Mouse (Mus musculus) spleen, adult 2 months (tissue): ENCODE measurements around the gene Rheb. TPM values are rescaled to one million over a fixed set of nuclear protein-coding genes. Genes with fewer than 3 reads are reported as not detected.
"Not testable (repeated sequence)": the region's sequence is repeated elsewhere in the genome, so short reads cannot be mapped to it uniquely, and the experiment has no call there.

ENCODE experiments used
- DNase-seq, 2 experiments: peaks; one replicate each; pipeline versions ENCODE4 v3.0.0 to v3.0.0-alpha.2; 2012 to 2021; ENCODE audit warnings: low spot score in 2 of 2, low read depth in 1 of 2
- H3K27ac ChIP-seq: fragments of 200-500 bp; 2 replicates; pipeline ENCODE4 v1.5.1; 2012; ENCODE audit warnings: low read length, inconsistent platforms; ENCODE audit not compliant: insufficient read depth
- H3K27me3 ChIP-seq: fragments of 200-500 bp; 2 replicates; pipeline ENCODE4 v1.6.1; 2012; ENCODE audit warnings: mild to moderate bottlenecking, moderate library complexity, low read length, inconsistent platforms; ENCODE audit not compliant: control insufficient read depth, insufficient read depth
- H3K36me3 ChIP-seq: fragments of 200-500 bp; 2 replicates; pipeline ENCODE4 v1.6.1; 2012; ENCODE audit warnings: mild to moderate bottlenecking, low read length, inconsistent platforms; ENCODE audit not compliant: control insufficient read depth, insufficient read depth
- H3K4me1 ChIP-seq: fragments of 200-500 bp; 2 replicates; pipeline ENCODE4 v1.6.1; 2011; ENCODE audit warnings: inconsistent platforms; ENCODE audit not compliant: control insufficient read depth, insufficient read depth, insufficient read length
- H3K4me3 ChIP-seq: fragments of 200-500 bp; 2 replicates; pipeline ENCODE4 v1.5.1; 2011; ENCODE audit warnings: mild to moderate bottlenecking, inconsistent platforms; ENCODE audit not compliant: insufficient read depth, insufficient read length; ENCODE audit errors: extremely low read depth
- CTCF ChIP-seq: fragments of 200-500 bp; IDR thresholded peaks from 2 replicates; pipeline ENCODE4 v1.5.1; 2011; ENCODE audit warnings: mild to moderate bottlenecking, inconsistent platforms; ENCODE audit not compliant: insufficient read depth, insufficient read length, insufficient replicate concordance; ENCODE audit errors: extremely low read depth
- POLR2A ChIP-seq: fragments of 200-500 bp; IDR thresholded peaks from 2 replicates; pipeline ENCODE4 v1.6.1; 2011; ENCODE audit warnings: low read depth, low read length, inconsistent platforms
- WGBS: fragments of 180-500 bp; shearing (Covaris S2); methylation state at CpG from one replicate; pipeline ENCODE4 v1.1.7; 2018; 5-methylcytosine and 5-hydroxymethylcytosine counted together
- polyA plus RNA-seq: library from polyadenylated mRNA; depleted of rRNA; stranded (reverse); fragments of >200 nt; gene quantifications from 2 replicates; pipeline ENCODE4 v1.2.3, GENCODE M21; 2012

The Rheb gene
- polyA plus RNA-seq, 1 experiment = 12.7 TPM

DNA sequence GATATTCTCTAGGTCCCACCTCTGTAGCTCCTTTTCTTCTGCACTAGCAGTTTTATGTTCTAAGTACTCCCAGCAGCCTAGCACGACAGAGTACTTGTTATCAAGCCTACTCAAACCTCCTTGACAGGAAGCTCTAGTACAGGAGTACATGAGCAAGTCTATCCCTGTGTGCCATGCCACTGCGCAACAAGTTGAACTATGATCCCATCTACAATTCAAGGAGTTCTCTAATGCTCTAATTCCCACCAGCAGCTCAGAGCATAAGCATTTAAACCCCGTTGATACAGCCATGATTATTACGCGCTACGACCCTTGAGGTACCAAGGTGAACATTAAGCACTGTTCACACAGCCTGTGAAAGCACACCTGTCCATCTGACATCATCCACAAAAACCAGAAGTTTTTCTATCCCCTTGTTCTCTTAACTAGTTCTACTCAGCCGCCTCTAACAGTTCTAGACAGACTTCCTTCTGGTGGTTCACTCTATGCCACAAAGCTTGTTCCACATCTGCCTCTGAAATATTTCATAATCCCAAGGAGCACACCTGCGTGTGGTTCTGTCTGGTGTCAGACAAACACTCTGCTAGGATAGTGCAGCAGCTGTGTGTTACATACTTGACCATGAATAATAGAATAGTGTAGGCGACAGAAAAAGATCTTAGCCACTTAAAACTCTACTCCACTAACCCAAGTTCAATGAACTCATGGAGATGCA, 16.2 kb downstream of the Rheb start:
- Histone ChIP-seq H3K4me1 (peaks cover 21% of the 10 kb centered on the region), H3K4me3 (no peak overlapping the region), H3K36me3 (peaks cover 2% of the 10 kb centered on the region; the same call in 1 of the 2 replicates), H3K27me3 (no peaks in the 10 kb centered on the region), H3K27ac (no peak overlapping the region)
- TF ChIP-seq CTCF (no peak), POLR2A (no peak)
- no peak for DNase-seq
- 40% methylated on average over 9 of the region's 9 CpGs for WGBS

DNA sequence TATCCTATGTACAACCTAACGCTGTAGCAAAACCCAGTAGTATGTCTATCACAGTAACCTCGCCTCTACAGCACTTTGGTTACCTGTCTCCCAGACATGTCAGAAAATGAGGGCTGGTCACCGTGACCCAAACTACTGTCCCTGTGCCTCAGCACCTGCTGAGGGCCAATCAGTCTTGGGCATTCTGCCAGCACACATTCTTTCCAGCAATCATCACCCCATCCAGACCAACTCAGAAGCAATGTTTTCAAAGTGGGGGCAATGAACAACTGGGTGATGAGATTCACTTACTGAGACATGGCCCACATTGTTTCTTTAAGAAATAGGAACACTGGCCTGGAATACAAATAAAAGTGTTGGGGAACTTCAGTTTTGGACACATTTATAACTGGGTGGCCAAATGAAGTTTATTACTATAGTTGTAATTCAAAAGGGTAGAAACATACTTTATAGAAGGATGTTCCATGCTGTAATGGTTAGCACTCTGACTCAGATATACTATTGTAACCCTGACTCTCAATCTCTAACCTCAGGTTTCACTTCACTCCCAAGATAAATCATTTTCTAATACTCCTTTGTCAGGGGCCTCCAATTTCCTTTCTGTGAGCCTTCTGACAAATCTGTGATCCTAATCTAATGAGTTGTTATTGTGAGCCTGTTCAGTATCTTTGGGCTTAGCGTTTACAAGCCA, 16.9 kb downstream of the Rheb start:
- no peak for TF ChIP-seq CTCF
- TF ChIP-seq POLR2A = no peak
- no peaks in the 10 kb centered on the region for H3K27me3 ChIP-seq
- DNase-seq = no peak
- H3K27ac ChIP-seq = no peak overlapping the region
- H3K4me3 ChIP-seq = no peak overlapping the region
- whole genome bisulfite sequencing = 69% methylated on average over 4 of the region's 4 CpGs
- peaks cover 21% of the 10 kb centered on the region for H3K4me1 ChIP-seq
- H3K36me3 ChIP-seq = peaks cover 2% of the 10 kb centered on the region; the same call in 1 of the 2 replicates

DNA sequence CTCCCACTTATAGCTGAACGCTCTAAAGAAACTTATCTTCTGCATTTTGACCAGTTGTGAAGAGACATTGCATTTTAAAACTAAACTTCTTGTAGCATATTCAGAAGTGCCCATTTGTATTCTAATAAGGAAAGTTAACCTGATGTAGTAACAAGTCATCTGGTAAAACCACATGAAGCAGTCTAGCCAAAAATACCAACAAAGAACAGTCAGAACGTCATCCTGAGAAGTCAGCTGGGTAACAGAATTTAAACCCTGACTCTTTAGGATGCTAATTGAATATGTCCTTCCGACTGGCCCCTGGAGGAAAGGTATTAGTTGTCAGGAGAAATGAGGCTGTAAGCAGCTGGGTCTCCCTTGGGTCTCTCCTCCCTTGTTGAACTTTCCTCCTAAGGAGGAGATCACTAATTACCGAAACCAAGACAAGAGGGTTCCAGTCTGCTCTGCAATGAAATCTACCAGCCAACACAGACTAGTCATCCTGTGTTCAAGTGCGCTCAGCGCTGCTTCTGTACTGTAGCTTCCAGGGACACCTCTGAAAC, 18.5 kb downstream of the Rheb start:
- peaks cover 2% of the 10 kb centered on the region; the same call in 1 of the 2 replicates for H3K36me3 ChIP-seq

DNA sequence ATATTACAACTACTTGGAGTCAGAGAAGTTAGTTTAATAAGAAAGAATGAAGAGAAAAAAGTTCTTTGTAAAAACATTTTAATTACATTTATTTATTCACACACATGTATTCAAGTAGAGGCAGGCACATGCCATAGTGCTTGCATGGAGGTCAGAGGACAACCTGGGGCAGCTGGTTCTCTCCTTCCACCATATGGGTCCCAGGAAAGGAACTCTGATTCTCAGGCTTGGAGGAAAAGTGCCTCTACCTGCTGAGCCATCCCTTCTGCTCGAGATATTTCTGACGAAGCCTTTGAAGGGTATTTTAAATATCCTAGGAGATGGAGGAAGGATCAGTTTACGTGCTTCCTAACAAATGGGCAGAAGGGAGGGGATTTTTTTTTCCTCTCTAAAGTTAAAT, 19.6 kb downstream of the Rheb start:
- Histone ChIP-seq H3K27me3 (no peaks in the 10 kb centered on the region), H3K4me1 (peaks cover 15% of the 10 kb centered on the region), H3K4me3 (no peak overlapping the region), H3K36me3 (peaks cover 2% of the 10 kb centered on the region; the same call in 1 of the 2 replicates), H3K27ac (no peak overlapping the region)
- TF ChIP-seq POLR2A (no peak), CTCF (no peak)
- WGBS = 79% methylated on average over 3 of the region's 3 CpGs
- no peak for DNase-seq

More for the DNA sequence above, 18.5 kb downstream of the Rheb start:
- H3K27ac ChIP-seq = no peak overlapping the region
- H3K4me1 ChIP-seq = peaks cover 21% of the 10 kb centered on the region
- no peak overlapping the region for H3K4me3 ChIP-seq
- TF ChIP-seq CTCF = no peak
- no peak for TF ChIP-seq POLR2A
- DNase-seq = no peak
- WGBS = 77% methylated on average over 6 of the region's 6 CpGs
- no peaks in the 10 kb centered on the region for H3K27me3 ChIP-seq

DNA sequence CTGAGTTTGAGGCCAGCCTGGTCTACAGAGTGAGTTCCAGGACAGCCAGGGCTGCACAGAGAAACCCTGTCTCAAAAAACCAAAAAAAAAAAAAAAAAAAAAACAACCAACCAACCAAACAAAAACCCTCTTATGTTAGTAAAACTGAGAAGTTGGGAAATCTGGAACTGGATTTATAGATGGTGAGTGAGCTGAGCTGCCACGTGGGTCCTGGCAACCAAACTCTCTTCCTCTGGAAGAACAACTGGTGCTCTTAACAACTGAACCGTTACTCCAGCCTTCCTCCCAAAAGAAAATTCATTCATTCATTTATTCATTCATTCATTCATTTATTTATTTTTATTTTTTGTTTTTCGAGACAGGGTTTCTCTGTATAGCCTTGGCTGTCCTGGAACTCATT, 20.2 kb downstream of the Rheb start:
- H3K27ac ChIP-seq, H3K4me3 ChIP-seq, H3K27me3 ChIP-seq, H3K36me3 ChIP-seq, DNase-seq: not testable (repeated sequence)
- H3K4me1 ChIP-seq = peaks cover 11% of the 10 kb centered on the region
- 84% methylated on average over 3 of the region's 3 CpGs for WGBS

DNA sequence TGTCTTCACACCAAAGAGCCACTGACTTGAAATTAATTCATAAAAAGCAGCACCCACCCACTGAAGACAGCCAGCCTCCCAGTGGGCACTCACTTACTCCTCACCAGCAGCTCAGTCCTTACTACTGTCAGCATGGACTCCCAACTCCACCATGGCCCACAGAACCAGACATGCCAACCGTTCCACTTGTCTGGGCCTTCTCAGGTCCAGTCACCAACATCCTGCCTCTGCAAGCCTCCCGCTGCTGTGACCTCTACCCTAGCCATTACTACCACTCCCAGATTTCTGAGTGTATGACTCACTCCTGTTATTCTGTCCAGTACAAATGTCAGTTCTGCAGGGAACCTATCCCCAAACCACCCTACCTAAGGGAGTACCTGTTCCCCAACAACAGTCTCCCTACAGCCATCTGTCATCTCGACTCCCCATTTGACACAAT, 21.0 kb downstream of the Rheb start:
- no peak overlapping the region for H3K27ac ChIP-seq
- H3K4me1 ChIP-seq = peaks cover 7% of the 10 kb centered on the region
- DNase-seq = no peak
- H3K27me3 ChIP-seq = no peaks in the 10 kb centered on the region
- H3K4me3 ChIP-seq = no peak overlapping the region
- no peak for TF ChIP-seq POLR2A
- no peak for TF ChIP-seq CTCF
- H3K36me3 ChIP-seq = peaks cover 8% of the 10 kb centered on the region
- 84% methylated on average over 3 of the region's 3 CpGs for WGBS

DNA sequence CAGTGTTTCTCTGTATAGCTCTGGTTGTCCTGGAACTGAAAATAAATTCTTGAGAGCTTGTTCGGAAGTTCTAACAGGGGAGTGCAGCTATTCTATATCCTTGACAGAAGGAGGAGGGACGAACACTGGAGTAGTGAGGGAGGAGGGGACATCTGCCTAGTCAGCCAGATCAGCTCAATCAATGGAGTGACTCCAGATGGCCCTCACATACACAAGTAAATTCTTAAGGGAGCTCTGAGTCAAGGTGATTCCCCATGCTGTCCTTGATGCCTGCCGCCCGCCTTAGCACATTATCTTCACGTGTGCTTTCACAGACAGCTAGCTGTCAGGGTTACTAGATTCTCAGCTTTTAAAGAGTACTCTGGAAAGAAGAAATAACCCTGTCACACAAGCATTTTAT, 21.8 kb downstream of the Rheb start:
- H3K27ac ChIP-seq = no peak overlapping the region
- H3K4me1 ChIP-seq = peaks cover 2% of the 10 kb centered on the region; the same call in 1 of the 2 replicates
- WGBS = 87% methylated on average over 5 of the region's 5 CpGs
- no peak for DNase-seq
- H3K36me3 ChIP-seq = peaks cover 8% of the 10 kb centered on the region
- no peak overlapping the region for H3K4me3 ChIP-seq
- TF ChIP-seq POLR2A = no peak
- TF ChIP-seq CTCF = no peak
- H3K27me3 ChIP-seq = no peaks in the 10 kb centered on the region
